Mouse (Mus musculus): ENCODE data around the gene Tescl.

DNA sequence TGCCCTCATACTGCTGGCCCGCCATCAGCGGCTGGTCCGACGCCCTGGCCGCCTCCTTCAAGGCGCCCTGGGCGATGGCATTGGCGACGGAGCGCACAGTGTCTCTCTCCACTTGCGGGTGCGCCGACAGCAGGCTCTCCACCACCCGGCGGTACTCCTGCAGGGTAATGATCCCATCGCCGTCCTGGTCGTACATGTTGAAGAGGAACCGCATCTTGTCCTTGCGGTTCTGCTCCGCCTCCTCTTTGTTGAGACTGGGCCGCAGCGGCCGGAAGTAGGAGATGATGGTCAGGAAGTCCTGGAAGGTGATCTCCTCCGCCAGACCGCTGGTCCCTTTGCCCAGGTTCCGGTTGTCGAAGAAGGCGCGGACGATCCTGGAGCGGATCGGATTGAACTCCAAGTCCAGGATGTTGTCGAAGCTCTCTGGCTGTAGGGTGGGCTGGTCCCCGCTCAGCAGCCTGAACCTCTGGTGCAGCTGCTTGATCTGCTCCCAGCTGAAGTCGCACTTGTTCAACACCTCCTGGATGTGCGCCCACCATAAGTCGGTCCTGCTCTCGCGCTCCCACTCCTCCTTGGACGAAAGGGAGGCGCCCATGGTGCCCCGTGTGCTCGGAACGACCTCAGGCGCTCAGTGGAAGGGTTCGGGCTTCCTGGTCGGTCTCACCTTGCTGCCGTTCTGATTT lies at the start of gene Tescl:
- TF ChIP-seq HCFC1 (IDR thresholded peaks at IDR 0.05; ENCODE audit: low read depth, low read length) (no peak), CTCF (IDR thresholded peaks at IDR 0.05 in 2 of 3, conservative IDR thresholded peaks at IDR 0.05 in 1 of 3; ENCODE audit: control insufficient read depth in 1 of 3, insufficient read depth in 1 of 3, low read depth in 2 of 3, low read length in 3 of 3, poor library complexity in 1 of 3, severe bottlenecking in 1 of 3) (no peak), SIN3A (IDR thresholded peaks at IDR 0.05; ENCODE audit: low read length) (no peak)

Measured in MEL (cell line).